Mouse (Mus musculus) NIH3T3 (cell line): Measurements from ENCODE around the gene Gm10309.
"Not testable (repeated sequence)": the region's sequence is repeated elsewhere in the genome, so short reads cannot be mapped to it uniquely, and the experiment has no call there.

Experiments used
- DNase-seq: peaks from one replicate; pipeline ENCODE4 v3.0.0-alpha.2; 2012; ENCODE audit warnings: low read depth

Gm10309 gene

DNA sequence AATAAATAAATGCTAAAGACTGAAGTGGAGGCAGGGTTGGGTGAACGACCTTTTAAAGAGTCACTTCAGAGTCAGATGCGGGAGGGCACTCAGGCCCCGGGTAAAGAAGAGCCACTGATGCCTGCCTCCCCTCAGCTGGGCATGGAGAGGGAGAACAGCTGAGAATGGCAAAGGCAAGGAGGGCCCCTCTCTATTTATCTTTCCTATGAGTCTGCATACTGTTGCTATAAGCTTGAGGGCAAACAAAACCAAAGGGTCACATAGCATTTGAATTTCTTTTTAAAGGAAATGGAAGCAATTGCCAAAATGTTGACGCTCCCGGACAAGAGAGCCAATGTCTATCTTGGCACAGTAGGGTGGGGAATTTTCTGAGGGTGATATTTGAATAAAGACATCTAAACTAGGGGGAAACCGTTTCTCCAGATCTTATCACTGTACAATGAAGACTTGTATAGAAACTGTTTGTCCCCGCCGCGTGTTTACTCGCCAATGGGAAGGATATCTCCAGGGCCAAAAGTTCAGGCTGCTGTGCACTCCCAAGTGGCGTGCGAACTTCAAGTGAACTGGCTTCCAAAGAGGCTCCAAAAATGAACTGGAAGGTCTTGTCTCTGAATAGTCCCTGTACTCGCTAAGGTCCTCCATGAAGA is 10.1 kb upstream of the Gm10309 start:
- no peak for DNase-seq

DNA sequence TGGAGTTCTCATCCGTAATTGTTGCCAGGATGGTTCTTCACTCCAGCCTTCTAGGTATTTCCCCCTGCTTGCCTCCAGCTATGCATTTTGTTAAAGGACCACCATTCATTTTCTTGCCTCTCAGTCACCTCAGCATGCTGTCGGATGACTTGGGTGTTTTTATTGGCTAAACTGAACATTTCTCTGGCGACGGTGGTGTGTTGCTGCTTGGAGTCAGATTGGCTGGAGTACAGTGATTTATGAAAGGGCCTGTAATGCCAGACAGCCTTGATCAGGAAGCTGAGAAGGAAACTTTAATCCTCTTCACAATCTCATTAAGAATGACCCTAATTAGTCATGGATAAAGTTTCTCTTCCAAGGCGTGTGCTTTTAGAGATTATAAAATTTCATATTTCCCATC is 4.8 kb upstream of the Gm10309 start:
- DNase-seq: peak; percentile 17

DNA sequence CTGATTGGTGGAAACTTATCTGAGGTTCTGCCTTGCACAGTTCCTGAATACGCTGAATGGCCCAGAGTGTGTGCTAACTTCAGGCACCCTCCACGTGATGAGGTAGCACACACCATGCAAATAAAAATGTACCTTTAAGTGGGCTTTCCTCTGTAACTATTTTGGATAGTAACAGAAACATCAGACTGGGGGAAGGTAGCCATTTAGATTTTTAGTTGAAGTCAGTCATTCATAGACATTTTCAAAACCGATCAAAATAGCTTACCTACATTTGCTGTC is 3.1 kb upstream of the Gm10309 start:
- DNase-seq: no peak

DNA sequence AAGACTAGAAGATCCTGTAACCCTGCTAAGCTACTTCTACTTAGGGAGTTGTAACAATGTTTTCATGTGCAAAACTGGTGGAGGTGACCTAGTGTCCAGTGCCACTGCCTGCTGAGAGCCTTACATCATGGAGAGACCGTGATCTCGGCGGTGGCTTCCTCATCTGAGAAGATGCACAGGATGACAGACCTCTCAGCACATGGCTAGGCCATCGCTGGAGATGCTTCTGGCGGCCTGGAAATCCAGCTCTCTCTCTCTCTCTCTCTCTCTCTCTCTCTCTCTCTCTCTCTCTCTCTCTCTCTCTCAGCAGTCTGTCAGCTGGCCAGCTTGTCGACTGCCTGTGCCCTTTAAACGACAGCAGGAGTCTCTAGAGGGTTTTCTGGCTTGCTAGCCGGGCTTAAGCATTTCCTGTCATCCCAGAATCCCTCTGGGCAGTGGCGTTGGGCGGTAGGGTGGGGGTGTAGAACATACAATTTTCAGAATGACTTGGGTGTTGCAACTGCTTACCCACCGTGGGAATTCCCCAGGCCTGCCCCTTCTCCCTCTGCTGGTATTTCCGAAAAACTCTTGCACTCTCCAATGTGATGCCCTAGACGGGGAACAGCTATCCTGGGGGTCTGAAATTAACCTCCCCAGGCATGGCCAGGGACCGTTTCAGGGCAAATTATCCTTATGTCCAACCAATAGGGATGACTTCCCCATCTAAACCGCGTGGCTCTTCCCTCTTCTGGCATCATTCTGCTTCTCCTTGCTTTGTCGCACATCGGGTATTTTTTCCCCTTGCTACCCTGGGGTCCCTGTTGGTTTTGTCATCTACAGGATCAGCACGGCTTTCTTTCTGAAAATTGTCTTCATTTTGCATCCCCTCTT is 2.5 kb upstream of the Gm10309 start:
- peak; percentile 32 for DNase-seq

DNA sequence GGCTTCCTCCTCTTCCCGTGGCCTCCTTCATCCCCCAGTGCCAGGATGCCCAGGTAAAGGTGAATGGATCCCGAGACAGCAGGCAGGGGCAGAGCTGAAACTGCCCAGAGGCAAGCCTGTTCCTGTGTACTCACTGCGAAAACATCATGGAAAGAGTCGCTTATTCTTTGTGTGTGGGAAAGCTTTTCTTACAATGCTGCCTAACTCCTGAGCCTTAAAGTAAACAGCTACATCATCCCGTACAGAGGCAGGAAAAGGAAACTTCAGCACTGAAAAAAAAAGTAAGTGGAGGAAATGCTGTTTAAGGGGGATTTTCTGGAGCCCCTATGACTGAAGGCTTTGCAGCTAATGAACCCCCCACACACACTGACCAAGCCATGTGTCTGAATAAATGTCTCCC is 1.8 kb upstream of the Gm10309 start:
- no peak for DNase-seq

DNA sequence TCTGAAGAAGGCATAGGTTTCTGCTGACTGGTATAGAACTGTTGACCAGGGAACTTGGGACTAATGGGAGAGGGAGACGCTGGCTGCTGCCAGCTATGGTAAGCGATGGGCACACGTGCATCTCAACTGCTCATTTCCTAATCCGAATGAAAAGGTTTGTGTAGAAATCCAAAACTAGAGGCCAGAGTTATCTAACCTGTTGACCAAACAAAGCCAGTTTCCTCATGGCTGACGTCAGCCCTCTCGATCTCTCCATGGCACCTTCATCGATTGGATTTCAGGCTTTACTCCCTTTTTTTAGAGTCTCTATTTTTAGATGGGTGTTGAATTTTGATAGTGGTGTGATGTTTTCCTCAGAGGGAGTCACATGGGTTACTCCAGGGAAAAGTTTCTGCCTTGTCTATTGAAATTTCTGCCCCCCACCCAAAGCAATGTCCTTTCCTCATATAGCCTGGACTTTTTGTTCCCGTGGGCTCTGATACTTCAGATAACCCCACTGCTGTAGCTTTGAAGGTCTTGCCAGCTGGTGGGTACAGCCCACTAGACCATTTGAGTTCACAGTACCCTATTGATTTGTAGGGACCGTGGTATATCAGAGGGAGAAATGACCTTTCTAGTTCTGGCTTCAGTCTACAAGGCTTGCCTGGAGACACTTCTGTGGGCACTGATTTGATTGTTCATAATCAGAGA is 1.7 kb downstream of the Gm10309 start:
- DNase-seq: no peak

DNA sequence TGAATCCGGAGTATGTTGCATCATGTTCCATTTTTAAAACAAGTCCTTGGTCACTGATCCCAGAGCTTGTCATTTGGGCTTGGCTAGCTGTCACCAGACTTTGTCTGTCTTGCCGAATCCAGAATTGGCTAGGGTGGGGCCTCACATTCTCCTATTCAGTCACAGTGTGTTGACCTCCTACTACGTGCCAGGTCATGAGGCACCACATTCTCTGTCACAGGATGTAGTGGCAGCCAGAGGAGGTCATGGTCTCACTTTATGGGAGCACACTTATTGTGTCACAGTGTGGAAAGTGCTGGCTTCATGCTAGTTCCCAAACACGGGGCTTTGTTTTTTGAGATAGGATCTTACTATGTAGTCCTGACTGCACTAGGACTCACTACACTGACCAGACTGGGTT is 3.6 kb downstream of the Gm10309 start:
- no peak for DNase-seq

DNA sequence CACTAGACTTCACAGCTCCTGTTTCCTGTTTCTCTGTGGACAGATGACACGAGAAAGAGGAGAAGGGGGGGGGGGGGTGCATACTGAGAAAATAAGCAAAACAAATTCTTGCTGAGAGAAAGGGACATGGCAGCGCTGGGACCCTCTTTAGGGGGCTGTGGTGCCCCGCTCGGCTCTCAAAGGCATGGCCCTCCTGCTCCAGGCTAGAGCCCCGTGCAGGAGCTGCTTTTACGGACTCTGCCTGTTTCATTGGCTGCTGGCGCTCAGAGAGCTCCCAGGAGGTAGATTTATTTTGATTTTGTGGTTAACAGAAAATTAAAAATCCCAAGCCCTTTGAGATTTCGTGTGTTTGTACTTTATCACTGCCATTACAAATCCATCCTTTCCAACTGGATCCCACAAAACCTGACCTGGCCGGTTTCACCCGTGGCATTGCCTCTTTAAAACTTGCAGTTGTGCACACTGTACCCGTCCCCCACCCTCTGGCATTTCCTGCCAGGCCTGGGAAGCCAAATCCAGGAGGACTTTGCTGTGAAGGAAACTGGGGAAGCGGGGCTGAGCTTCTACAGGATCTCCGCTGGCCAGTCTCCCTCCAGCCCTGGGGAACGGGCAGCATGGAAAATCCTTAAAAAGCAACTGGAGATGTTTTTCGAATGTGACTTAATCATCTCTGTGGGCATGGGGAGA is 5.5 kb downstream of the Gm10309 start:
- no peak for DNase-seq

DNA sequence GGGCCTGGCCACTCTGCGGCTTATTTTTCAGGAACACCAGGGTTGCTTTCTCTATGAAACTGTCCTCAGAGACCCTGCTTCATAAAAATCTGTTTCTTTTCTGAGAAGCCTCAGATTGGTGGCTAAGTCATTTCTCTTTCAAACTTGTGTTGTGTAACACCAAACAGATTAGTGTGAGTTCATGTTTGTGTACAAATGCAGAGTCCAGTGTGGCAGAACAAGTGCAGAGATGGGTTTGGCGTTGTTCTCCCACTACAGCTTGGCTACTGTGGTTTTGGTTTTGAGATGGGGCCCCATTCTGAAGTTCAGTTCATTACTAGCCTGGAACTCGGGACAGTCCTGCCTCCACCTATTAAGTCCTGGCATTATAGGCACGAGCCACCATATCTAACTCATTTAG is 7.7 kb downstream of the Gm10309 start:
- DNase-seq: no peak

DNA sequence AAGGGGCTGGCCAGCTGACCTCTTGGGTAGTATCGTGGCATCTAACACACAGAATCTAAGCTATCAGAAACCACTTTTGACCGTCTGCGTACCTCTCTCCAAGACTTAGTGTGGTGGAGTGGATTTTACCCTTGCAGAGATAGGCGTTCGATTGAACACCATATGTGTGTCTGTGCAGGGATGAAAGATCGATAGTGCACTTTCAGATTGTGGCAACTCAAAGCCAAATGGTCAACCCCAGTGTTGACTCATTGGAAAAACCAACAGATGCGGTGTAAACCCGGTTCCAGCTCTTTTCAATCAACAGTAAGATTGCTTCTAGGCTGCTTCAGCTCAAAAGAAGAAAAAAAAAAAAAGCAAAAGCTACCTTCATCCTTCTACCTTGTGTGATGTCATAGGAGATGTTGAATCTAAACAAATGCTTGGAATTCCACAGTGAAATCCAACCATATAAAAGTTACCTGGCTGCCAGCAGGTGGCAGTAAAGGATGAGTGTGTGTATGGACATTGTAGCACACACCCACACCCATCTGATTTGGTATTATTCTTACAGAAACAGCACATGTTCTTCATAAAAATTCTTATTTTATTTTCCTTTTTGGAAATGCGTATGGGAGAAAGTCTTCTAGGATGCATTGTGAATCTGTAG is 8.8 kb downstream of the Gm10309 start:
- DNase-seq: peak; percentile 79

DNA sequence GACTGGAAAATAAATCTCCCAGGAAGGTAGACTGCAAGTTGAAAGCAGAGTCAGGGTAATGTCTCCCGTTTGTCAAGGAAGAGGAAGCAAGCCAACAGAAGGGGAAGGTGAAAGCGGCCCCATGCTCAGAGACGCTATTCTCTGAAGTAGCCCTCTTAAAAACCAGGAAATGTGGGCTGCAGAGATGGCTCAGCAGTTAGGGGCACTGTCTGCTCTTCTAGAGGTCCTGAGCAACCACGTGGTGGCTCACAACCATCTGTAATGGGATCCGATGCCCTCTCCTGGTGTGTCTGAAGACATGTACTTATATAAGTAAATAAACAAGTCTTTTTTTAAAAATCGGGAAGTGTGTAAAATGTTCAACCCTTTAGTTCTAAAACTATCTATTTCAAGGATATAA is 10.1 kb downstream of the Gm10309 start:
- DNase-seq: no peak

DNA sequence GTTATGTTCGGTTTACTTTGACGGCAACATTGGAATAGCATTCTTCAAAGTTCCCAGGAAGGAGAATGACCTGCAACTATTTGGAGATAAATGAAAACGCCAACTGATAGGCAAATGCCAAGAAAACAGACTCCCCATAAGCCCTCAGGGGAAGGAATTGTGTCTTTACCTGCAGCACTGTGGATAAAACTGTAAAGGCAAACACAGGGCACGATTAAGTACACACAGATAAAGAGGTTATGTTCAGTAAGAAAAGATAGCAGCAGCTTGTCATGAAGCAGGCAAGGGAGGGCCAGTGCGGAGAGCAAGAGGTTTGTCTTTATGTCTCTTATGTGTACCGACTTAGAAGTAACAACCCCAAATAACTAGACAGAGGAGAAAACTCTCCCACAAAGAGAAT is 10.5 kb downstream of the Gm10309 start:
- no peak for DNase-seq

DNA sequence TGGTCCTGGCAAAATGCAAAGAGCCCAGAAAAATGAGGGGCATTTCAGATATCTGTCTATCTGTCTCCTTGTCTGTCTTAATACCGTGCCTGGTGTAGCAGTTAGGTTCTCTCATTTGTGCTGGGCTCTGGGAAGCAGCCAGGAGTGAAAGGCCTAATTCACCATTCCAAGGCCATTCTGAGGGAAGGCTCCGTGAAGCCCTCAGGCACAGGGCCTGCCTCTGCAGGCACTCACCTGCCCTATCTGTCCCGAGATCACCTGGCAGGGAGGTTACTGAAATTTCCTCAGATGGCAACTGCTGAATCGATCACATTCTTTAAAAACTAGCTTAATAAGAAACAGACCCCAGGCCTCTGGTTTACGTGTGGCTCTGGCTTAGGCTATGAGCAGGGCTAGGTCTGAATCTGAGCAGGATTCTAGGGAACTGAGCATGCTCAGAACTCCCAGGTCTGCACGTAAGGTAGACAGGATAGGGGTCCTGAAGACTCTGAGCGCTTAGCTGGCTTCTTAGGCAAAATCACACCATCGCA is 11.1 kb downstream of the Gm10309 start:
- no peak for DNase-seq

DNA sequence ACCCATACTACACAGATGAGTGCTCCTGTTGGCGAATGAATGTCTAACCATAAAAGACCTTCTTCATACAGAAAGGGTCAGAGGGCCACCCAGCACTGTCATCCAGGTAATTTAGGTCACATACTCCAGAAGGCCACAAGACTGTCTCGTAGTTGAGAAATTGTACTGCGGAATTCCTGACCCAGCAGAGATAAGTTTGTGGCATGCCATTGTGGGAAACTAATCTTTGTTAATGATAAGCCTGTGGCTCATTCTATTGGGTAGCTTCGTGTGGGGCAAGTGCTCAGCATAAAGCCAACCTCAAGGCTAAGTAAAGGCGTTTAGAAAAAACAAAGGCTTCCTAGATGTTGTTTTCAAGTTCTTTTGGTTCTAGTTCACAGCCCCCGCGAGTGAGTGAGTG is 12.7 kb downstream of the Gm10309 start:
- no peak for DNase-seq

DNA sequence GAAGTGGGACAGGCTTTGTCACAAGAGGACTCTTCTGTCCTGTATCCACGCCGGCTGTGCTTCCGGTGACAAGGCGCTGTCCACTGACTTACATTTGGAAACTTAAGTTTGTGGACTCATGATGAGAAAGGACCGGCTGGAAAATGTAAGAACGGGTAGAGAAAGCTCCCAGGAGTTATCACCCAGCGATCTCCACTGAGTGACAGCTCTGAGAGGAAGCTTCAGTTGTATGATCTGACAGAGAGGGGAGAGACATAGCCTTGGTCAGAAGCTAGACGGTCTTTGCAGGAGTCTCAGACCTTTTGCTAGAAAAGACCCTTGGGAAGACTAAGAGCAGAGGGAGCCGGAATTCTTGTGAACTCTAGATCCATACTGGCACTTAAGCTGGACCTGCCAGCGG is 15.2 kb downstream of the Gm10309 start:
- DNase-seq: no peak

DNA sequence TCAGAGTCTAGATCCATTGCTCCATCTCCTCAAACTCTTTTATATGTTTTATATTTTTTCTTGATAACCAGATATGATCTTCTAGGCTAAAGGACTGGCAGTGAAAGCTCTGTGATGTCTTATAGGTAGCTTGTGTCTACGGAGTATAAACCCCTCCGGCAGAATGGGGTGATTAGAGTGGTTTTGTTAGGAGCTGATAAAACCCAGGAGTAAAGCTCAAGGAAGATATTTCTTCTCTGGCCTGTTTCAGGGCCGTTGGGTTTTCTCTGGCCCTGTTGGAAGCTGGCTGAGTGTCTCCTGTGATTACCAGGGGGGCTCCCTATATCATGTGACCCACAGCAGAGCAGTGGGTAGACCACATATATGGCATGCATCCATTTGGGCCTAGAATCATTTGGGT is 17.6 kb downstream of the Gm10309 start:
- DNase-seq: no peak

DNA sequence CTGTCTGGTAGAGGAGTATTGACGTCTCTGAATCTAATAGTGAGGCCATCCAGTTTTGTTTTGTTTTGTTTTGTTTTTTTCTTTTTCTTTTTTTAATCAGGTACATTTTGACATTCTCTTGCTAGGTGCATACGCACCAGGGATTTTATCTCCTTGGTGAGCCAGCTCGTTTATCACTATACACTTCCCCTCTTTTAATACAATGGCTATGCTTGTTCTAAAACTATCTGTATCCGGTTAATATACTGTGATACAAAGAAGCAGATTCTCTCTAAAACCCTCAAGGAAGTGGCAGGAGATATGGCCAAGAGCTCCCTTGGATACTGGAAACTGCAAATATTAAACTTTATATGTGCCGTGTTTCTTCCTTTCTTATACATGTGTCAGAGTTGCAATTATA is 18.4 kb downstream of the Gm10309 start:
- DNase-seq: no peak

DNA sequence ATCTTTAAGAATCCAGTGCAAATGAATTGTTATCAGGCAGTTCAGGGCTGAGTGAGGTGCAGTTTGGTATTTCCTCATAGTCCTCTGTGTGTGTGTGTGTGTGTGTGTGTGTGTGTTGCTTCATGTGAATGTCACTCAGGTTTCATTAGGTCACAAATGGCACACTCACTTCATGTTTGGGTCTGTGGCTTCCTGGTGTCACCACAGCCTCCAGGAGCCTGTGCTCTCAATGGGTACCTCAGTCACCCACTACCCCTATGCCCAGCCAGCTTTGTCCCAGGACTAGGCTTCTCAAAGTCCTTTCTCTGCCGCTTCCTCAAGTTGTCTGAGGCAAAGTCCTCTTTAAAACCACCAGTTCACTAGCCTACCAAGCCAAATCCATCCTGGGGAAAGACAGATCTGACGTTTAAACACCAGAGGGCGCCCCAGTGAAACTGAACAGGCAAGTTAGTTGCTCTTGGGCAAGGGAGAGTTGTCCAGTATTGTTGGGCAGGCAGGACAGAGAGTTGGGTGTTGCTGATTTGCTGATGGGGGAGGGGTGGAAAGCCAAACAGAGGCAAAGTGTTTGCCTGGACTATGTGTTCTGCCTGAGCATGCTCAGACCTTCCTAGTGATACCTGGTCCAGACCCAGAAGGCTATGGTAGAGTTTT is 20.8 kb downstream of the Gm10309 start:
- peak; percentile 90 for DNase-seq

DNA sequence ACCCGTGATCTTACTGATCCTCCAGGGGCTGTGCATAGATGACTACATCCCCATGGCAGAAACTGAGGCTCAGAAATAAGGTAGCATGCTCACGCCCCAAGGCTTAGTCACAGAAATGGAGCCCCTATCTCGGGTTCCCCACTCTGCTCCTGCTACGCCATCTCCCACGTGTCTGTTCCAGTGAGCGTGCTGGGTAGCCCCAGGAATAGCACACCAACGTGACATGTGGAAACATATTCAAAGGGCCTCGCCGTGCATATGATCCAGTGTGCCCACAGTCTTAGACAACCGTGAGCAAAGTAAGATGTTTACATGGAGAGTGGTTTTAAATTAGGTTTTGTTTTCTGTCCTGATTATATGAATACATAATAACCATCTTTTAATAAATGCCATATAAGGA is 22.4 kb downstream of the Gm10309 start:
- DNase-seq: no peak

DNA sequence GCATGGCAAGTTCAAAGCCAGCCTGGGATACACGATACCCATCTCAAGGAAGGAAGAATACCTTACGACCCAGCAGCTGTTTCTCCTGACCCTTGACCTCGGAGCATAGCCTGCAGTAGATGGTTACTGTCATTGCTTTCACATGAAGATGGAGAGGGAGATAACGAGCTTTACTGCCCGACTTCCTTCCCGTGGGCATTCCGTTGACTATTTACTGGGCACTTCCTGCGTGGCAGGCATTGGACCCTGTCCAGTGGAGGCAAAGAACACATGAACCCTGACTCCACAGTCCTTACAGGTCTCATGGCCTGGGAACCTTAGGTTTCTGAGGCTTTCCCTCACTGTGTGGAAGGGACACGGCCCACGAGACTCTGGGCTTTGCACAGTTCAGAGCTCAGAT is 25.6 kb downstream of the Gm10309 start:
- no peak for DNase-seq

DNA sequence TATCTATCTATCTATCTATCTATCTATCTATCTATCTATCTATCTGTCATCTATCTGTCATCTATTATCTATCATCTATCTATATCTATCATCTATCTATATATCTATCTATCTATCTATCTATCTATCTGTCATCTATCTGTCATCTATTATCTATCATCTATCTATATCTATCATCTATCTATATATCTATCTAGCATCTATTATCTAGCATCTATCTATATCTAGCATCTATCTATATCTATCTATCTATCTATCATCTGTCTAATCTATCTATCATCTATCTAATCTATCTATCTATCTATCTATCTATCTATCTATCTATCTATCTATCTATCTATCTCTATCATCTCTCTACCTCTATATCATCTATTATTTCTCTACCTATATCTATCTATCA is 27.6 kb downstream of the Gm10309 start:
- DNase-seq: not testable (repeated sequence)

DNA sequence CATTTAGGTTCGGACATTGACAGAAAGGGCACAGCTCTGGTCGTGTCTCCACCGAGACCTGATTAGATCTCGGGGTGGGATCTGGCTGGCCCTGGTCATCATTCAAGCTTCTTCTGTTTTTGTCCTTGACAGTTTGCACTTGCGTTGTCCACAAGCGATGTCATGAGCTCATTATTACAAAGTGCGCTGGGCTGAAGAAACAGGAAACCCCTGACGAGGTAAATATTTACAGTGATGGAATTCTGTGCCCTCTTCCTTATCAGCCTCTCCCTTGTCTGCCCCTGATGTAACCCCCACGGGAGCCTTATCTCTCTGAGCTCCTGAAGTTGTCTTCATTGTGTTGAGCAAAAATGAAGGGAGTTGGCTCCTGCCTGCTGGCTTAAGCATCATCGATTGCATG is 28.4 kb downstream of the Gm10309 start:
- no peak for DNase-seq
